Mouse (Mus musculus) limb, embryonic 11.5 days (tissue): ENCODE measurements around the gene Egfl6. TPM values are rescaled to one million over a fixed set of nuclear protein-coding genes. Genes with fewer than 3 reads are reported as not detected.

Experiments used
- ATAC-seq: fragments of 200-750 bp; cut with Nextera tagmentation; 2 replicates; pipeline ENCODE4 v1.8.0; 2017; ENCODE audit warnings: low read depth; ENCODE audit not compliant: insufficient number of reproducible peaks, low FRiP score, low TSS enrichment
- DNase-seq: peaks from one replicate; pipeline ENCODE4 v3.0.0-alpha.2; 2015; ENCODE audit warnings: low spot score
- H3K27ac ChIP-seq: fragments of 300-500 bp; sonication (generic); replicated peaks from 2 replicates; pipeline ENCODE4 v1.5.1; 2014; ENCODE audit warnings: low read depth, mild to moderate bottlenecking, low read length
- H3K27me3 ChIP-seq: fragments of 300-500 bp; sonication (generic); 2 replicates; pipeline ENCODE4 v1.6.1; 2014; ENCODE audit warnings: mild to moderate bottlenecking, low read length, mixed read lengths; ENCODE audit not compliant: control insufficient read depth, insufficient read depth
- H3K36me3 ChIP-seq: fragments of 300-500 bp; sonication (generic); 2 replicates; pipeline ENCODE4 v1.6.1; 2014; ENCODE audit warnings: mild to moderate bottlenecking, low read length, moderate library complexity, mixed read lengths; ENCODE audit not compliant: control insufficient read depth, insufficient read depth
- H3K4me1 ChIP-seq: fragments of 300-500 bp; sonication (generic); 2 replicates; pipeline ENCODE4 v1.6.1; 2014; ENCODE audit warnings: low read length, mixed read lengths; ENCODE audit not compliant: control insufficient read depth, insufficient read depth
- H3K4me2 ChIP-seq: fragments of 300-500 bp; sonication (generic); 2 replicates; pipeline ENCODE4 v1.6.1; 2014; ENCODE audit warnings: low read depth, mild to moderate bottlenecking, moderate library complexity; ENCODE audit not compliant: severe bottlenecking
- H3K4me3 ChIP-seq: fragments of 300-500 bp; sonication (generic); 2 replicates; pipeline ENCODE4 v1.5.1; 2014; ENCODE audit warnings: low read depth, low read length
- H3K9ac ChIP-seq: fragments of 300-500 bp; sonication (generic); 2 replicates; pipeline ENCODE4 v1.6.1; 2014; ENCODE audit warnings: mild to moderate bottlenecking, low read length
- H3K9me3 ChIP-seq: fragments of 300-500 bp; sonication (generic); 2 replicates; pipeline ENCODE4 v1.6.1; 2016; ENCODE audit warnings: low read length; ENCODE audit not compliant: control insufficient read depth
- WGBS: fragments of 180-500 bp; shearing (Covaris S2); extraction: QIAGEN DNeasy Blood & Tissue Kit; methylation state at CpG from one replicate; pipeline ENCODE4 v1.1.7; 2014; 5-methylcytosine and 5-hydroxymethylcytosine counted together
- polyA plus RNA-seq: library from polyadenylated mRNA; unstranded; fragments of >200 nt; fragmentation: Nextera tagmentation; extraction: Ambion mirVana; gene quantifications from 2 replicates; pipeline ENCODE4 v1.2.1, GENCODE M21; 2014

The Egfl6 gene
- polyA plus RNA-seq, 1 experiment from 2014 or later, result 6.4 TPM

DNA sequence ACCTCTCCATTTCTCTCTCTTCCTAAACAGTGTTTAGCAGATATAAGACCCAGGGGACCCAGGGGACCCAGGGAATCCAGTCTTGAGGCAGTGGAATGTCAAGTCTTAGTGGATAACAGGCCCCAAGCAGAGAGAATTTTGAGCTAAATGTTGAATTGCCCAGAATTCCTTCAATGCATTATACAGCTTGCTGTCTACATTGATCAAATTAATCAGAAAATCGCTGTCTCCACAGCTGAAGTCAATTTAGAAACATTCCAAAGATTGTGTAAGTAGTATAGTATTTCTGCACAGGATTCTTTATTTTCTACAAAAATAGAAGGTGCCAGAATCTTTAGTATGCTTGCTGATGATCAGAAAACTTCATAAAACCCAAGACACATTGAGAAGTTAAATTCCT, 9.4 kb downstream of the Egfl6 start:
- no peaks in the 10 kb centered on the region for H3K36me3 ChIP-seq
- no peak overlapping the region for H3K9ac ChIP-seq
- H3K27ac ChIP-seq, result no peak overlapping the region
- no peaks in the 10 kb centered on the region for H3K9me3 ChIP-seq
- no peak overlapping the region for H3K4me2 ChIP-seq
- H3K27me3 ChIP-seq, result no peaks in the 10 kb centered on the region
- ATAC-seq (no peak), DNase-seq (no peak)
- no peak overlapping the region for H3K4me3 ChIP-seq
- no peaks in the 10 kb centered on the region for H3K4me1 ChIP-seq
- WGBS, result 78% methylated on average over 1 of the region's 1 CpGs

DNA sequence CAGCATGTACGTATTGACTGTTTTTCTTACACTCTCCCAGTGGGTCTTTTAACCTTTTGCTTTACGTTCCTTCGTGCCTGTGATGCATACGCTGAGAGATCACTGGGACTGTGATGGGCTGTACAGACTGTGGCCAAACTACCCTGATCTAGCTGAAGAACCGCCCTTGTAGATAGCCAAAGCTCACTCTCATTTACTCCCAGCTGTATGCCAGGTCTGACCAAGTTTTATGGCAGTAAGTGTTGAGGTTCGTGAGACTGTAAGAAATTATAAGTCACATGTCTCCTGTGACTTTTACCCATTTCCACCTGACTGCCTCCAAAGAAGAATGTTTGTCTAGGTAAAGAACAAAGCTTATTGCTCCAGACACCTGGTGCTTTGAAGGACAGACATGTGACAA, 19.5 kb downstream of the Egfl6 start:
- no peaks in the 10 kb centered on the region for H3K27me3 ChIP-seq
- H3K36me3 ChIP-seq, result no peaks in the 10 kb centered on the region

DNA sequence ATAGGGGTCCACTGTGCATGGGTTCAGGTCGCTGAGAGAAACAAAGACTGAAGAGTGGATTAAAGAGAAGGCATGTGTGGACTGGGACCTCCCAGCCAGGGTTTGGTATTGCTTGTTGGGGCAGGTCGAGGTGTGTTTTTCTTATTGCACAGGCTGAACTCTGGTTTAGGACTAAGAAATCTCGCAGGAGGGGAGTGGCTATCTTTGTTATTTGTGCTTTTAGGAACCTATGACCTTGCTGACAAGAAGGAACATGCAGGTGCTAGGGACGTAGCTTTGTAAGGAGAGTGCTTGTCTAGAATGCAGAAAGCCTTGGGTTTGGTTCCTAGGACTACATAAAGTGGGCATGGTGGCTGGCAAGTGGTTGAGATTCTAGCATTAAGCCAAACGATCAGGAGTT, 20.1 kb downstream of the Egfl6 start:
- Histone ChIP-seq H3K27me3 (no peaks in the 10 kb centered on the region), H3K9ac (no peak overlapping the region), H3K36me3 (no peaks in the 10 kb centered on the region), H3K4me2 (no peak overlapping the region), H3K4me3 (no peak overlapping the region), H3K4me1 (no peaks in the 10 kb centered on the region), H3K9me3 (no peaks in the 10 kb centered on the region), H3K27ac (no peak overlapping the region)
- WGBS, result 63% methylated on average over 5 of the region's 5 CpGs
- DNase-seq (no peak), ATAC-seq (no peak)

More for the DNA sequence above, 19.5 kb downstream of the Egfl6 start:
- Histone ChIP-seq H3K4me1 (no peaks in the 10 kb centered on the region), H3K9me3 (no peaks in the 10 kb centered on the region), H3K27ac (no peak overlapping the region), H3K9ac (no peak overlapping the region), H3K4me3 (no peak overlapping the region), H3K4me2 (no peak overlapping the region)
- DNase-seq (no peak), ATAC-seq (no peak)
- WGBS, result 89% methylated on average over 6 of the region's 6 CpGs

DNA sequence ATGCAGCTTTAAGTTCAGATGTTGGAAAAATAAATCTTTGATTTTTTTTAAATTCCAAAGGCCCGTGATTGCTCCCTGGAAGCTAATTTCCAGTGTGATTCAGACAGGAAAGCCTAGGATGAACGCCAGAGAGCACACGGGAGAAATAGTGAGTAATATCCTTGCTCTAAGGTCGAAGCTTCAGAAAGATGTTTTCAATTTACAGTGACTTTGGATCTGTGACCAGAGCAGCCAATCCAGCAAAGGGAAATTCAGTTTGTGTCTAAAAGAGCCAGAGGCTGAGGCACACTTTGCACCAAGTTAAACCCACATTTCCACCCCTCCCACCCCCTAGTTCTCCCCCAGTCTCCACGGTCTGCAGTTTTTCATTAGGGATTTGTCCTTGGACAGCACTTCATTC, 20.6 kb downstream of the Egfl6 start:
- H3K4me1 ChIP-seq, result no peaks in the 10 kb centered on the region
- H3K9me3 ChIP-seq, result no peaks in the 10 kb centered on the region
- no peak overlapping the region for H3K4me2 ChIP-seq
- no peak overlapping the region for H3K27ac ChIP-seq
- H3K36me3 ChIP-seq, result no peaks in the 10 kb centered on the region
- H3K4me3 ChIP-seq, result no peak overlapping the region
- ATAC-seq (no peak), DNase-seq (no peak)
- WGBS, result 39% methylated on average over 5 of the region's 5 CpGs
- no peak overlapping the region for H3K9ac ChIP-seq
- no peaks in the 10 kb centered on the region for H3K27me3 ChIP-seq

DNA sequence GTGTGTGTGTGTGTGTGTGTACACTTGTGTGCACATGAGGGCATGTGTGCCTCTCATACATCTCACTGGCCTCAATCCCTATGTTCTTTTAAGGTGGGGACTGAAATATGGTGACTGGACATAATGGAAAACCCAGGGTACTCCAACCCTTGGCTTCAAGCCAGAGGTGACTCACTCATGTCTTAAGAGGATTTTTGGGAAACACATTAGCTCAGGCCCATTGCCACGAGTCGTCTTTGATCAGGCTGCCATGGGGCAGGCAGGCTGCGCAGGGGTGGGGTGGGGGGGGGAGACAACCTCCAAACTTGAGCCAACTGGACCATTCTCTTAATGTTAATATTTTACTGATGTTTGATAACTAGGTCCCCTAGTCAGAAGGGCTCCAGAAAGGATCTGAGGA, 26.2 kb downstream of the Egfl6 start:
- Histone ChIP-seq H3K4me2 (no peak overlapping the region), H3K36me3 (no peaks in the 10 kb centered on the region), H3K4me3 (no peak overlapping the region), H3K27me3 (no peaks in the 10 kb centered on the region), H3K9ac (no peak overlapping the region), H3K27ac (no peak overlapping the region), H3K4me1 (no peaks in the 10 kb centered on the region), H3K9me3 (no peaks in the 10 kb centered on the region)
- ATAC-seq (no peak), DNase-seq (no peak)
- WGBS, result 100% methylated on average over 3 of the region's 3 CpGs

DNA sequence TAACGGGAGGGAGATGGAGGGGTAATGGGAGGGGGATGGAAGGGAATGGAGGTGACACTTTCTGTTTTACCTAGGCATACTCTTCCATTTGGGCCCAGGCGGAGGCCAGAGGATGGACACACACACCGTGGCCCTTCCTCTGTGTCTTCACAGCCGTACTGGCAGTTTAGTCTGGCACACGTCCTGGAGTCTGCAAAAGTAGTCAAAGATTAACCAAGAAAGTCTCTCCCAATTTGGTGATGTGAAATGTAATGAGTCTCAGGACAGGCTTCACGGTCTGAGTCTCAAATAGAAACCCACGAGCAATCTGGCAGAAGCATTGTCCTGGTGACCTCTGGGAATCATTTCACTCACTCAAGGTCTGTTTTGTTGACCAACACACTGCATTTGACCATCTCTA, 33.2 kb downstream of the Egfl6 start:
- ATAC-seq (no peak), DNase-seq (no peak)
- Histone ChIP-seq H3K36me3 (no peaks in the 10 kb centered on the region), H3K9me3 (no peaks in the 10 kb centered on the region), H3K4me1 (no peaks in the 10 kb centered on the region), H3K27ac (no peak overlapping the region), H3K9ac (no peak overlapping the region), H3K4me2 (no peak overlapping the region), H3K4me3 (no peak overlapping the region), H3K27me3 (0 out of 2 replicates have a peak, but pooled peaks cover 2% of the 10 kb centered on the region)
- WGBS, result 94% methylated on average over 7 of the region's 7 CpGs

DNA sequence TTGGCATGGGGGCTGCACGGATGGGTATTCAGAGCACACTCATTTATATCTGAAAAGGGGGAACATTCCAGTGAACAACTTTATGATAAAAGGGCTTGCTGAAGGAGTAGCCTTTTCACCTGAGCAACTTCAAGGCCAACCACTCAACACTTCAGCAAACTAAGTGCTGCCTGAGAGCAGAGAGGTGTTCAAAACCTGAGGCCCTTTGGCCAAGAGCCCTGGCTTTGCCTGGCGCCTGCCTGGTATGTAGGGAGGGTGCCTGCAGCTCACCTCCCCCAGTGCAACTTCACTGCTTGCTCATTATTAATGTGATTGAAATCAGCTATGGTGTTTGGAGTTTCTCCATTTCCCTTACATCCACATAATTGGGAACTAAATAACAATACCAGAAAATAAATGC, 39.0 kb downstream of the Egfl6 start:
- WGBS, result 82% methylated on average over 2 of the region's 2 CpGs
- Histone ChIP-seq H3K4me3 (no peak overlapping the region), H3K27me3 (no peaks in the 10 kb centered on the region), H3K27ac (no peak overlapping the region), H3K36me3 (no peaks in the 10 kb centered on the region), H3K4me1 (no peaks in the 10 kb centered on the region), H3K4me2 (no peak overlapping the region), H3K9me3 (no peaks in the 10 kb centered on the region), H3K9ac (no peak overlapping the region)
- ATAC-seq, result no peak
- DNase-seq, result no peak

DNA sequence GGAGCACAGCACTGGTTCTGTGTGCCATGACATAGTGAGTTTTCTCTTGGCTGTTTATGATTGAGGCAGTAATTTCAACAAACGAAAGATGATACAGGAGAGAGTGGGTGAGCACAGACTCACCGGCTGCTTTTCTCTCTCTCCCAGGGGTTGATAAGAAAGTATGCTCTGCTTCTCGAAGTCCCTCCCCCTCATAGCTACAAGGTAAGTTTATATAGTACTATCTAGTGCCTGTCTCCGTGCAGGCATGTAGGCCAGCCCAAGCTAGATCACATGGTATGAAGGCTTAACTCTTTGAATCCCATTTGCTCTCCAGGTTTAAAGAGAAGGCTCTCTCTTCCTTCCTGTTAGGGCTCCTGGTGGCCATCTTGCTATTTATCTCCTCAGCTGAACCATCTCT, 50.4 kb downstream of the Egfl6 start:
- ATAC-seq (no peak), DNase-seq (no peak)
- H3K9me3 ChIP-seq, result no peaks in the 10 kb centered on the region
- H3K9ac ChIP-seq, result no peak overlapping the region
- 70% methylated on average over 4 of the region's 4 CpGs for WGBS
- no peak overlapping the region for H3K4me2 ChIP-seq
- no peak overlapping the region for H3K4me3 ChIP-seq
- 0 out of 2 replicates have a peak, but pooled peaks cover 2% of the 10 kb centered on the region for H3K27me3 ChIP-seq
- no peak overlapping the region for H3K27ac ChIP-seq
- no peaks in the 10 kb centered on the region for H3K36me3 ChIP-seq
- no peaks in the 10 kb centered on the region for H3K4me1 ChIP-seq

DNA sequence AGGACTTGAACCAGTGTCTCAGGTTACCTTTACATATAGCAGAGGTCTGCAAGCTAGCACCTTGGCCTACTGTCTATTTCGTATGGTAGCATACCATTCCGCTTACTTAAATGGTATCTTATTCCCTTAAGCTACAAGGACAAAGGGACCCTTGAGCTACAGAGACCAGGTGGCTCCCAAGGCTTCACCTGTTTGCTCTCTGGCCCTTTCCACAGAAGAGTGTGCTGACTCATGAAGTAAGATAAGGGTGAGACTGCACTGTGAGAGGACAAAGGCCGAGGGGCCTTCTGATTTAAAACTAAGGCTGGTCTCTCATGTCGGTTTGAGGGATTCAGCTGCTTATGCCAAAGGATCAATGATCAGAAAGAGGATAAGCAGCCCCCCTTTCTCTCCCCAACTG, 52.1 kb downstream of the Egfl6 start:
- no peak for DNase-seq
- Histone ChIP-seq H3K27ac (no peak overlapping the region), H3K9ac (no peak overlapping the region), H3K9me3 (no peaks in the 10 kb centered on the region), H3K4me1 (no peaks in the 10 kb centered on the region), H3K36me3 (no peaks in the 10 kb centered on the region), H3K4me3 (no peak overlapping the region), H3K27me3 (0 out of 2 replicates have a peak, but pooled peaks cover 5% of the 10 kb centered on the region), H3K4me2 (no peak overlapping the region)
- 77% methylated on average over 4 of the region's 4 CpGs for WGBS
- ATAC-seq, result no peak
